Mouse (Mus musculus) heart, embryonic 14.5 days (tissue): ENCODE results near the gene Wnt10b. TPM values are rescaled to one million over a fixed set of nuclear protein-coding genes. Genes with fewer than 3 reads are reported as not detected.

ENCODE experiments used
- ATAC-seq: fragments of 200-750 bp; cut with Nextera tagmentation; 2 replicates; pipeline ENCODE4 v1.8.0; 2017; ENCODE audit warnings: low read depth, moderate TSS enrichment; ENCODE audit not compliant: insufficient number of reproducible peaks, insufficient read depth, low FRiP score
- H3K27ac ChIP-seq, 2 experiments: fragments of 200-500 bp in 1 of 2; fragments of 300-500 bp in 1 of 2; sonication (generic) in 1 of 2; replicated peaks in 1 of 2; 2 replicates each; pipeline ENCODE4 v1.5.1; 2012 to 2014; ENCODE audit warnings: low read depth in 2 of 2, low read length in 2 of 2, control low read depth in 1 of 2, mild to moderate bottlenecking in 1 of 2, mixed read lengths in 1 of 2; ENCODE audit not compliant: control insufficient read depth in 1 of 2, insufficient read depth in 1 of 2
- H3K27me3 ChIP-seq: fragments of 300-500 bp; sonication (generic); 2 replicates; pipeline ENCODE4 v1.6.1; 2014; ENCODE audit warnings: mild to moderate bottlenecking, low read length, control low read depth; ENCODE audit not compliant: control insufficient read depth, insufficient read depth
- H3K36me3 ChIP-seq: fragments of 300-500 bp; sonication (generic); 2 replicates; pipeline ENCODE4 v1.6.1; 2014; ENCODE audit warnings: mild to moderate bottlenecking, control low read depth, low read length, mixed read lengths; ENCODE audit not compliant: control insufficient read depth, insufficient read depth
- H3K4me1 ChIP-seq, 2 experiments: fragments of 200-500 bp in 1 of 2; fragments of 300-500 bp in 1 of 2; sonication (generic) in 1 of 2; 2 replicates each; pipeline ENCODE4 v1.6.1; 2012 to 2014; ENCODE audit warnings: low read length in 2 of 2, control low read depth in 1 of 2, mixed read lengths in 1 of 2; ENCODE audit not compliant: control insufficient read depth in 2 of 2, insufficient read depth in 2 of 2
- H3K4me2 ChIP-seq: fragments of 300-500 bp; sonication (generic); 2 replicates; pipeline ENCODE4 v1.6.1; 2014; ENCODE audit warnings: mild to moderate bottlenecking, low read length
- H3K4me3 ChIP-seq, 2 experiments: fragments of 200-500 bp in 1 of 2; fragments of 300-500 bp in 1 of 2; sonication (generic) in 1 of 2; 2 replicates each; pipeline ENCODE4 v1.5.1; 2012 to 2014; ENCODE audit warnings: low read length in 2 of 2, mild to moderate bottlenecking in 2 of 2, control low read depth in 1 of 2, low read depth in 1 of 2, moderate library complexity in 1 of 2; ENCODE audit not compliant: control insufficient read depth in 1 of 2, insufficient read depth in 1 of 2
- H3K9ac ChIP-seq: fragments of 300-500 bp; sonication (generic); 2 replicates; pipeline ENCODE4 v1.6.1; 2014; ENCODE audit warnings: mild to moderate bottlenecking, low read length
- H3K9me3 ChIP-seq: fragments of 300-500 bp; sonication (generic); 2 replicates; pipeline ENCODE4 v1.6.1; 2016; ENCODE audit warnings: low read length, control low read depth; ENCODE audit not compliant: control insufficient read depth
- WGBS: fragments of 180-500 bp; shearing (Covaris S2); extraction: QIAGEN DNeasy Blood & Tissue Kit; methylation state at CpG from one replicate; pipeline ENCODE4 v1.1.7; 2014; 5-methylcytosine and 5-hydroxymethylcytosine counted together
- polyA plus RNA-seq: library from polyadenylated mRNA; unstranded; fragments of >200 nt; fragmentation: Nextera tagmentation; extraction: Ambion mirVana; gene quantifications from 2 replicates; pipeline ENCODE4 v1.2.1, GENCODE M21; 2014

The Wnt10b gene
- polyA plus RNA-seq, 1 experiment from 2014 or later, result not detected

DNA sequence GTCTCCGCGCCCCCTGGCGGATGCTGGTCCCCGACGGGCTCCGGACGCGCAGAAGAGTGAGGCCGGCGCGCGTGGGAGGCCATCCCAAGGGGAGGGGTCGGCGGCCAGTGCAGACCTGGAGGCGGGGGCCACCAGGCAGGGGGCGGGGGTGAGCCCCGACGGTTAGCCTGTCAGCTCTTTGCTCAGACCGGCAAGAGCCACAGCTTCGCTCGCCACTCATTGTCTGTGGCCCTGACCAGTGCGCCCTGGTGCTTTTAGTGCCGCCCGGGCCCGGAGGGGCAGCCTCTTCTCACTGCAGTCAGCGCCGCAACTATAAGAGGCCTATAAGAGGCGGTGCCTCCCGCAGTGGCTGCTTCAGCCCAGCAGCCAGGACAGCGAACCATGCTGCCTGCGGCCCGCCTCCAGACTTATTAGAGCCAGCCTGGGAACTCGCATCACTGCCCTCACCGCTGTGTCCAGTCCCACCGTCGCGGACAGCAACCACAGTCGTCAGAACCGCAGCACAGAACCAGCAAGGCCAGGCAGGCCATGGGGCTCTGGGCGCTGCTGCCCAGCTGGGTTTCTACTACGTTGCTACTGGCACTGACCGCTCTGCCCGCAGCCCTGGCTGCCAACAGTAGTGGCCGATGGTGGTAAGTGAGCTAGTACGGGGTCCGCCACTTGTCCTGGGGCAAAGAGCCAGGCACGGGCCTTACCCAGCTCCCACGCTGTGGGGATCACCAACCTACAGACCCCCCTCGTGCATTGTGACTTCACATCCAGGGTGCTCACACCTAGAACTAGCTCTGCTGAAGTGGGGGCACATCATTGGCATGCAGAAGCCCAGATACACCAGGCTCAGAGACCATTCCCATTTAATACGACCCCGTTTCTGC lies 11.9 kb upstream of the Wnt10b start, which contains the start of gene Wnt1:
Wnt1 (plus strand) TSS at position 197 of the 875 bp plus-strand sequence.
- peaks cover 4% of the 10 kb centered on the region; the same call in 1 of the 2 replicates for H3K9me3 ChIP-seq
- no peak for ATAC-seq
- H3K27me3 ChIP-seq, result peaks cover 89% of the 10 kb centered on the region
- H3K4me3 ChIP-seq, result peak within 1 kb of the TSS; percentile 20 to 31; a peak in 3 of 4 replicates
- H3K27ac ChIP-seq, result no peak within 1 kb of the TSS
- no peaks in the 10 kb centered on the region for H3K36me3 ChIP-seq
- peaks cover 0 to 34% of the 10 kb centered on the region in 2 experiments; a peak in 3 of 4 replicates for H3K4me1 ChIP-seq
- H3K4me2 ChIP-seq, result peak within 1 kb of the TSS; percentile 57
- peak within 1 kb of the TSS; percentile 14; the same call in 1 of the 2 replicates for H3K9ac ChIP-seq
- 3% methylated on average over 50 of the region's 51 CpGs for WGBS

DNA sequence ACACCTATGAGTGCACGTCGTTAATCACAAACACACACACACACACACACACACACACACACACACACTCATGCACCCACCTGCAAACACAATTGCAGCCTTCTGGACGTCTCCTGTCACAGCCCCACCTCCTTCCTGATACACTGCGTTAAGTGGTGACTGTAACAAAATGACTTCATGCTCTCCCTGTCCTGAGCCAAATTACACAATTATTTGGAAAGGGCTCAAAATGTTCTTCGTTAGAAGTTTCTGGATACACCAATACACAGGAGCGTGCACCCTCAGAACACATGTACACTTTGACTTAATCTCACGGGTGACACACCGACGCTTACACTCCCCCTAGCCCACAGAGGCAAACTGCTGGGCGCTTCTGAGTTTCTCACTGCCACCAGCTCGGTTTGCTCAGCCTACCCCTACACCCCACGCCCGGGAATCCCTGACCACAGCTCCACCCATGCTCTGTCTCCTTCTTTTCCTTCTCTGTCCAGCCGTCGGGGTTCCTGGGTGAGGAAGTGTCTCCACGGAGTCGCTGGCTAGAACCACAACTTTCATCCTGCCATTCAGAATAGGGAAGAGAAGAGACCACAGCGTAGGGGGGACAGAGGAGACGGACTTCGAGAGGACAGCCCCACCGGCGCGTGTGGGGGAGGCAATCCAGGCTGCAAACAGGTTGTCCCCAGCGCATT lies 11.2 kb upstream of the Wnt10b start:
- Histone ChIP-seq H3K27ac (no peak overlapping the region), H3K9me3 (peaks cover 4% of the 10 kb centered on the region; the same call in 1 of the 2 replicates), H3K4me1 (peaks cover 0 to 34% of the 10 kb centered on the region in 2 experiments; a peak in 3 of 4 replicates), H3K27me3 (peaks cover 81% of the 10 kb centered on the region), H3K36me3 (no peaks in the 10 kb centered on the region), H3K4me2 (peak overlapping the region; percentile 55), H3K9ac (no peak overlapping the region), H3K4me3 (peak overlapping the region in 1 of 2 experiments; percentile 29; a peak in 1 of 4 replicates)
- WGBS, result 12% methylated on average over 24 of the region's 24 CpGs
- no peak for ATAC-seq

DNA sequence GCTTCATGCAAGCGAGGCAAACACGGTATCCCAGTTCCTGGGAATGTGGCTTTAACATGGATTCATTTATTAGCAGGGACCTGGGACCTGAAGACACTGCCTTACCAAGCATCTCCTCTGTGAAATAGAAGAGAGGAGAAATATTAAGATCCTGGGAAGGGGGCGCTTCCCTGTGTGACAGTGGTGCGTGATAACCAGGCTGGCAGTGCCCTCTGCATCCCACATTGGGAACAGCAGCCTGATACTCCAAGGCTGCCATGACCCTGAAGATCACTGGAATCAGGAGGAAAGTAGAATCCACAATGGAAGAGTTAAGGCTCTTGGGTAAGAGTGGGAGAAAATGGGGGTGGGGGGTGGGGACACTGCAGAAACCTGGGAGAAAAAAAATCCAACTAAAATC lies 10.0 kb upstream of the Wnt10b start:
- Histone ChIP-seq H3K36me3 (no peaks in the 10 kb centered on the region), H3K27me3 (peaks cover 70% of the 10 kb centered on the region), H3K9me3 (peaks cover 4% of the 10 kb centered on the region; the same call in 1 of the 2 replicates), H3K4me3 (no peak overlapping the region), H3K9ac (no peak overlapping the region), H3K27ac (no peak overlapping the region), H3K4me1 (peaks cover 0 to 28% of the 10 kb centered on the region in 2 experiments; a peak in 3 of 4 replicates), H3K4me2 (no peak overlapping the region)
- ATAC-seq, result no peak
- WGBS, result 32% methylated on average over 4 of the region's 4 CpGs

DNA sequence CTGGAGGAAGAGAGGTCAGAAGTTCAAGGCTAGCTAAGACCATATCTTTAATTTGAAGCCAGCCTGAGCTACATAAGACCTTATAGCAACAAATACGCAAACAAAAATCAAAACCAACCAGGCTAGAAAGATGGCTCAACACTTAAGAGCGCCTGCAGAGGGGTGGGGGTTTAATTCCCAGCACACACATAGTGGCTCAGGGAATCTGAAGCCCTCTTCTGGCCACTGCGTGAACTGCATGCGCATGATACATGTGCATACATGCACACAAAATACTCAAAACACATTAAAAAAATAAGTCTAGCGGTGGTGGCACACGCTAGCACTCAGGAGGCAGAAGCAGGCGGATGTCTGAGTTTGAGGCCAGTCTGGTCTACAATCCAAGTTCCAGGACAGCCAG lies 7.8 kb upstream of the Wnt10b start:
- WGBS, result 30% methylated on average over 7 of the region's 7 CpGs
- H3K36me3 ChIP-seq, result no peaks in the 10 kb centered on the region
- H3K9me3 ChIP-seq, result peaks cover 4% of the 10 kb centered on the region; the same call in 1 of the 2 replicates
- ATAC-seq, result no peak
- no peak overlapping the region for H3K4me2 ChIP-seq
- H3K27me3 ChIP-seq, result peaks cover 66% of the 10 kb centered on the region
- no peak overlapping the region for H3K27ac ChIP-seq
- H3K4me1 ChIP-seq, result peaks cover 0 to 8% of the 10 kb centered on the region in 2 experiments; a peak in 3 of 4 replicates
- H3K9ac ChIP-seq, result no peak overlapping the region
- no peak overlapping the region for H3K4me3 ChIP-seq

DNA sequence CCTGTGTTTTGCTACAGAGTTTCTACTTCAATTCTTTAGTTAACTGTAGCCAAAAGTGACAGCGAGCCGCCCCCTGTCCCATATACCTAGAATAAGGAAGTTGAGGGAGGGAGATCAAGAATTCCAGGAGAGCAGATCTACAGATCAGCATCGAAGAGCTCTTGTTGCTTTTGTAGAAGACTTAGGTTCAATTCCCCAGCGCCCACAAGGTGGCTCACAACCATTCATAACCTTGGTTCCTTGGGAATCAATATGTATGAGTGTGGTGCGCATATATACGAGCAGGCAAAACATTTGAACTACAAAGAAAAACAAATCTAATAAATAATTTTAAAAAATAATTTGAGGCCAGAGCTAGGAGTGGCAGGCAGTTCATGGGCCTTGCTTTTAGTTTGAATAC lies 3.2 kb upstream of the Wnt10b start:
- no peak overlapping the region for H3K9ac ChIP-seq
- H3K27ac ChIP-seq, result no peak overlapping the region
- no peak for ATAC-seq
- peaks cover 4 to 29% of the 10 kb centered on the region in 2 experiments; a peak in 3 of 4 replicates for H3K4me1 ChIP-seq
- no peak overlapping the region for H3K4me3 ChIP-seq
- H3K27me3 ChIP-seq, result peaks cover 66% of the 10 kb centered on the region
- H3K4me2 ChIP-seq, result no peak overlapping the region
- H3K36me3 ChIP-seq, result no peaks in the 10 kb centered on the region
- 29% methylated on average over 6 of the region's 6 CpGs for WGBS
- H3K9me3 ChIP-seq, result peaks cover 4% of the 10 kb centered on the region; the same call in 1 of the 2 replicates

DNA sequence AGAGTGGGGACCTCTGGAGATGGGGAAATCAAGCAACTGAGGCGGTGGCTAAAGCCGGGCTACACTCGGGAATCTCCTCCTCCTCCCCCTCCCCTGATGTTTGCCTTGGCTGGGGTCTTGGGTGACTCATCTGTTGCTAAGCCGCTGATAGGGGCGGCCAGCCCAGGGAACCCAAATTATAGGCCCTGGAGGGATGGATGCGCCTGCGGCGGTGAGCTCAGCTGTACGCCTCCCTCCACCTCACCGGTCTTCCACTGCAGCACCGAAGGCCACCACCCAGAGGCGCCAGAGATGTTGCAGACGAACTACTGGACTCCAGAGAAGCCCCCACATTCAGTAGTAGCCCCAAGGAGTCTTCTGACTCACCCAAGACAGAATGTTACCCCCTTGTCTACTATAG lies 2.6 kb upstream of the Wnt10b start:
- no peak overlapping the region for H3K27ac ChIP-seq
- no peaks in the 10 kb centered on the region for H3K36me3 ChIP-seq
- peaks cover 71% of the 10 kb centered on the region for H3K27me3 ChIP-seq
- H3K9ac ChIP-seq, result no peak overlapping the region
- 6% methylated on average over 13 of the region's 13 CpGs for WGBS
- H3K9me3 ChIP-seq, result peaks cover under 1% of the 10 kb centered on the region; the same call in 1 of the 2 replicates
- H3K4me1 ChIP-seq, result peaks cover 4 to 29% of the 10 kb centered on the region in 2 experiments; a peak in 3 of 4 replicates
- H3K4me2 ChIP-seq, result no peak overlapping the region
- ATAC-seq, result no peak
- H3K4me3 ChIP-seq, result no peak overlapping the region

DNA sequence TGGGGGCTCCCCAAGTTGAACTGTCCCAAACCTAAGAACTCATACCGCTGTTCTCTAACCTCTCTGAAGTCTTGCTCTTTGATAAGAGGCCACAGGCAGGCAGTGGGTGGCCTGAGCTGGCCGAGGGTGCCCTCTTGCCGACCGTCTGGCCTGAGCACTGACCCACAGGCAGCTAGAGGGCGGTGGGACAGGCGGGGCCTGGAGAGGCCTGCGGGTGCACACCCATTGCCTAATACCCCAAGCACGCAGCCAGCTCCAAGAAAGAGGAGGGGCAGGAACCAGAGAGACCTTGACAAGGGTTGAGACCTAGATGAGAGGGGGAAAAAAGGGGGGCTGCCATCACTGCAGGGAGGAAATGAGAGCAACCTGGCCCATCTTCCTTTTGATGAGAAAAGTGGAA lies 2.1 kb upstream of the Wnt10b start:
- H3K9me3 ChIP-seq, result no peaks in the 10 kb centered on the region
- ATAC-seq, result no peak
- 11% methylated on average over 8 of the region's 8 CpGs for WGBS
- no peak overlapping the region for H3K27ac ChIP-seq
- no peak overlapping the region for H3K9ac ChIP-seq
- H3K4me2 ChIP-seq, result no peak overlapping the region
- peaks cover 74% of the 10 kb centered on the region for H3K27me3 ChIP-seq
- H3K4me3 ChIP-seq, result no peak overlapping the region
- H3K4me1 ChIP-seq, result peaks cover 4 to 29% of the 10 kb centered on the region in 2 experiments; a peak in 3 of 4 replicates
- H3K36me3 ChIP-seq, result no peaks in the 10 kb centered on the region
